Mouse (Mus musculus) limb, embryonic 11.5 days (tissue): ENCODE results near the gene Serpine1. TPM values are rescaled to one million over a fixed set of nuclear protein-coding genes. Genes with fewer than 3 reads are reported as not detected.
A peak's percentile ranks its signal among the peaks of the same experiment; 100 is the strongest.

Experiments used
- ATAC-seq: fragments of 200-750 bp; cut with Nextera tagmentation; 2 replicates; pipeline ENCODE4 v1.8.0; 2017; ENCODE audit warnings: low read depth; ENCODE audit not compliant: insufficient number of reproducible peaks, low FRiP score, low TSS enrichment
- DNase-seq: peaks from one replicate; pipeline ENCODE4 v3.0.0-alpha.2; 2015; ENCODE audit warnings: low spot score
- H3K27ac ChIP-seq: fragments of 300-500 bp; sonication (generic); replicated peaks from 2 replicates; pipeline ENCODE4 v1.5.1; 2014; ENCODE audit warnings: low read depth, mild to moderate bottlenecking, low read length
- H3K27me3 ChIP-seq: fragments of 300-500 bp; sonication (generic); 2 replicates; pipeline ENCODE4 v1.6.1; 2014; ENCODE audit warnings: mild to moderate bottlenecking, low read length, mixed read lengths; ENCODE audit not compliant: control insufficient read depth, insufficient read depth
- H3K36me3 ChIP-seq: fragments of 300-500 bp; sonication (generic); 2 replicates; pipeline ENCODE4 v1.6.1; 2014; ENCODE audit warnings: mild to moderate bottlenecking, low read length, moderate library complexity, mixed read lengths; ENCODE audit not compliant: control insufficient read depth, insufficient read depth
- H3K4me1 ChIP-seq: fragments of 300-500 bp; sonication (generic); 2 replicates; pipeline ENCODE4 v1.6.1; 2014; ENCODE audit warnings: low read length, mixed read lengths; ENCODE audit not compliant: control insufficient read depth, insufficient read depth
- H3K4me2 ChIP-seq: fragments of 300-500 bp; sonication (generic); 2 replicates; pipeline ENCODE4 v1.6.1; 2014; ENCODE audit warnings: low read depth, mild to moderate bottlenecking, moderate library complexity; ENCODE audit not compliant: severe bottlenecking
- H3K4me3 ChIP-seq: fragments of 300-500 bp; sonication (generic); 2 replicates; pipeline ENCODE4 v1.5.1; 2014; ENCODE audit warnings: low read depth, low read length
- H3K9ac ChIP-seq: fragments of 300-500 bp; sonication (generic); 2 replicates; pipeline ENCODE4 v1.6.1; 2014; ENCODE audit warnings: mild to moderate bottlenecking, low read length
- H3K9me3 ChIP-seq: fragments of 300-500 bp; sonication (generic); 2 replicates; pipeline ENCODE4 v1.6.1; 2016; ENCODE audit warnings: low read length; ENCODE audit not compliant: control insufficient read depth
- WGBS: fragments of 180-500 bp; shearing (Covaris S2); extraction: QIAGEN DNeasy Blood & Tissue Kit; methylation state at CpG from one replicate; pipeline ENCODE4 v1.1.7; 2014; 5-methylcytosine and 5-hydroxymethylcytosine counted together
- polyA plus RNA-seq: library from polyadenylated mRNA; unstranded; fragments of >200 nt; fragmentation: Nextera tagmentation; extraction: Ambion mirVana; gene quantifications from 2 replicates; pipeline ENCODE4 v1.2.1, GENCODE M21; 2014

The Serpine1 gene
- polyA plus RNA-seq, 1 experiment from 2014 or later, result 0.52 TPM

- no peak overlapping the region for H3K4me3 ChIP-seq
These were observed 41.7 kb downstream of the Serpine1 start for GRCm38 (mm10) chr5:137030416-137030810.

GRCm38 (mm10) chr5:137029643-137030415 lies 42.2 kb downstream of the Serpine1 start:
- under 1% methylated on average over 52 of the region's 52 CpGs for whole genome bisulfite sequencing
- H3K4me1 ChIP-seq, result peaks cover 17% of the 10 kb centered on the region

More at GRCm38 (mm10) chr5:137030416-137030810, 41.7 kb downstream of the Serpine1 start:
- peaks cover 63% of the 10 kb centered on the region for H3K27me3 ChIP-seq
- ATAC-seq (no peak), DNase-seq (no peak)
- 16% methylated on average over 22 of the region's 22 CpGs for WGBS
- no peak overlapping the region for H3K27ac ChIP-seq
- H3K9me3 ChIP-seq, result no peaks in the 10 kb centered on the region
- H3K36me3 ChIP-seq, result no peaks in the 10 kb centered on the region
- peaks cover 17% of the 10 kb centered on the region for H3K4me1 ChIP-seq
- H3K9ac ChIP-seq, result no peak overlapping the region
- no peak overlapping the region for H3K4me2 ChIP-seq

GRCm38 (mm10) chr5:137029273-137029585 lies 42.8 kb downstream of the Serpine1 start:
- Histone ChIP-seq H3K9me3 (no peaks in the 10 kb centered on the region), H3K9ac (no peak overlapping the region), H3K36me3 (no peaks in the 10 kb centered on the region), H3K27me3 (peaks cover 70% of the 10 kb centered on the region), H3K4me2 (peak overlapping the region; percentile 58), H3K27ac (no peak overlapping the region), H3K4me1 (peaks cover 17% of the 10 kb centered on the region), H3K4me3 (peak overlapping the region; percentile 29; the same call in 1 of the 2 replicates)
- WGBS, result 3% methylated on average over 8 of the region's 8 CpGs
- ATAC-seq (no peak), DNase-seq (no peak)

More at GRCm38 (mm10) chr5:137029643-137030415, 42.2 kb downstream of the Serpine1 start:
- DNase-seq, result peak; percentile 99
- Histone ChIP-seq H3K27me3 (peaks cover 69% of the 10 kb centered on the region), H3K4me2 (peak overlapping the region; percentile 58), H3K36me3 (no peaks in the 10 kb centered on the region), H3K27ac (no peak overlapping the region), H3K9me3 (no peaks in the 10 kb centered on the region), H3K4me3 (peak overlapping the region; percentile 29), H3K9ac (no peak overlapping the region)
- ATAC-seq, result peak; percentile 84

GRCm38 (mm10) chr5:137028561-137029272 lies 43.4 kb downstream of the Serpine1 start:
- Histone ChIP-seq H3K27ac (no peak overlapping the region), H3K4me1 (peaks cover 17% of the 10 kb centered on the region), H3K36me3 (no peaks in the 10 kb centered on the region), H3K4me3 (no peak overlapping the region), H3K27me3 (peaks cover 70% of the 10 kb centered on the region), H3K9ac (no peak overlapping the region), H3K9me3 (no peaks in the 10 kb centered on the region), H3K4me2 (peak overlapping the region; percentile 58; the same call in 1 of the 2 replicates)
- no peak for ATAC-seq
- WGBS, result 5% methylated on average over 29 of the region's 29 CpGs
- DNase-seq, result no peak

GRCm38 (mm10) chr5:137026092-137026491 lies 46.0 kb downstream of the Serpine1 start, which contains the start of gene Vgf:
Vgf (plus strand) TSS chr5:137026392.
- 28% methylated on average over 4 of the region's 4 CpGs for WGBS
- Histone ChIP-seq H3K36me3 (no peaks in the 10 kb centered on the region), H3K4me1 (peaks cover 4% of the 10 kb centered on the region), H3K4me2 (no peak within 1 kb of the TSS), H3K9me3 (no peaks in the 10 kb centered on the region), H3K4me3 (no peak within 1 kb of the TSS), H3K27me3 (peaks cover 57% of the 10 kb centered on the region), H3K27ac (no peak within 1 kb of the TSS), H3K9ac (no peak within 1 kb of the TSS)
- DNase-seq (no peak), ATAC-seq (no peak)

GRCm38 (mm10) chr5:137025132-137025531 lies 46.9 kb downstream of the Serpine1 start:
- H3K27me3 ChIP-seq, result peaks cover 48% of the 10 kb centered on the region
- no peak overlapping the region for H3K4me2 ChIP-seq
- H3K9me3 ChIP-seq, result no peaks in the 10 kb centered on the region
- peaks cover 4% of the 10 kb centered on the region; the same call in 1 of the 2 replicates for H3K4me1 ChIP-seq
- WGBS, result 1% methylated on average over 23 of the region's 23 CpGs
- no peak overlapping the region for H3K27ac ChIP-seq
- no peak overlapping the region for H3K9ac ChIP-seq
- H3K4me3 ChIP-seq, result no peak overlapping the region
- DNase-seq (peak; percentile 88), ATAC-seq (no peak)
- no peaks in the 10 kb centered on the region for H3K36me3 ChIP-seq

GRCm38 (mm10) chr5:137024318-137024717 lies 47.8 kb downstream of the Serpine1 start:
- Histone ChIP-seq H3K27ac (no peak overlapping the region), H3K4me2 (no peak overlapping the region), H3K9ac (no peak overlapping the region), H3K9me3 (no peaks in the 10 kb centered on the region), H3K27me3 (peaks cover 40% of the 10 kb centered on the region), H3K4me1 (no peaks in the 10 kb centered on the region; the same call in 1 of the 2 replicates), H3K4me3 (no peak overlapping the region), H3K36me3 (no peaks in the 10 kb centered on the region)
- 55% methylated on average over 3 of the region's 3 CpGs for WGBS
- DNase-seq (no peak), ATAC-seq (no peak)

- H3K9me3 ChIP-seq, result no peaks in the 10 kb centered on the region
- WGBS, result 91% methylated on average over 3 of the region's 3 CpGs
- H3K27me3 ChIP-seq, result no peaks in the 10 kb centered on the region
- H3K4me2 ChIP-seq, result no peak overlapping the region
- H3K36me3 ChIP-seq, result no peaks in the 10 kb centered on the region
- no peak for ATAC-seq
- H3K27ac ChIP-seq, result no peak overlapping the region
- H3K4me1 ChIP-seq, result no peaks in the 10 kb centered on the region
- no peak for DNase-seq
- no peak overlapping the region for H3K4me3 ChIP-seq
- H3K9ac ChIP-seq, result no peak overlapping the region
These were observed 56.2 kb downstream of the Serpine1 start for GRCm38 (mm10) chr5:137015913-137016312.
